In genomic region chr7:18733111-18733510, GRCm38 (mm10) we compare ENCODE assay signal across 20 mouse cellular contexts. TPM values are rescaled to one million over a fixed set of nuclear protein-coding genes. Genes with fewer than 3 reads are reported as not detected.
"Had no signal": no experiment of that assay in that cellular context is flagged by ENCODE, and none has a peak within 500 bp of the region (broad histone marks: within the 10 kb centered on the region; RNA-seq: fewer than 3 reads in every experiment).

No protein-coding gene starts in this region.

- H3K9ac ChIP-seq: lung, embryonic 15.5 days; midbrain, embryonic 13.5 days; midbrain, embryonic 15.5 days; neural tube, embryonic 12.5 days; stomach, embryonic 15.5 days had no signal

- H3K4me3 ChIP-seq: lung, embryonic 15.5 days; megakaryocyte, embryonic 14.5 days; midbrain, embryonic 13.5 days; midbrain, embryonic 15.5 days; neural tube, embryonic 12.5 days; stomach, embryonic 15.5 days had no signal

- H3K27me3 ChIP-seq: lung, embryonic 15.5 days; megakaryocyte, embryonic 14.5 days; midbrain, embryonic 13.5 days; midbrain, embryonic 15.5 days; neural tube, embryonic 12.5 days; stomach, embryonic 15.5 days had no signal

- DNase-seq: lung, adult 2 months; lung, postnatal 14 days; lung, postnatal 36 days; right cerebral cortex, postnatal 14 days; thymus, adult 18-20 months; thymus, postnatal 14 days; thymus, postnatal 36 days had no signal

- H3K9me3 ChIP-seq: lung, embryonic 15.5 days; megakaryocyte, embryonic 14.5 days; midbrain, embryonic 13.5 days; midbrain, embryonic 15.5 days; neural tube, embryonic 12.5 days; stomach, embryonic 15.5 days had no signal

- H3K4me2 ChIP-seq: lung, embryonic 15.5 days; midbrain, embryonic 11.5 days; midbrain, embryonic 13.5 days; midbrain, embryonic 15.5 days; neural tube, embryonic 12.5 days; stomach, embryonic 15.5 days had no signal

- H3K27ac ChIP-seq: lung, embryonic 15.5 days; macrophage; midbrain, embryonic 13.5 days; midbrain, embryonic 15.5 days; neural tube, embryonic 12.5 days; stomach, embryonic 15.5 days had no signal

- ATAC-seq: lung, postnatal 0 days; midbrain, embryonic 13.5 days; midbrain, embryonic 15.5 days had no signal

- H3K4me1 ChIP-seq: lung, embryonic 15.5 days; midbrain, embryonic 13.5 days; midbrain, embryonic 15.5 days; neural tube, embryonic 12.5 days; stomach, embryonic 15.5 days had no signal

- H3K36me3 ChIP-seq: lung, embryonic 15.5 days; midbrain, embryonic 13.5 days; midbrain, embryonic 15.5 days; neural tube, embryonic 12.5 days; stomach, embryonic 15.5 days had no signal

RNA-seq across cellular contexts. Expression of gene Psg22, which starts 15.2 kb away (rescaled TPM):
- polyA plus RNA-seq: lung, adult 2 months; lung, embryonic 15.5 days; lung, postnatal 0 days; macrophage; midbrain, embryonic 11.5 days; midbrain, embryonic 13.5 days; midbrain, embryonic 15.5 days; midbrain, postnatal 0 days; neural tube, embryonic 12.5 days; neural tube, embryonic 14.5 days; spleen, adult 2 months; stomach, embryonic 15.5 days had no signal

RNA-seq across cellular contexts. Expression of gene Psg20, which starts 47.1 kb away (rescaled TPM):
- polyA plus RNA-seq: lung, adult 2 months; lung, embryonic 15.5 days; lung, postnatal 0 days; macrophage; midbrain, embryonic 11.5 days; midbrain, embryonic 13.5 days; midbrain, embryonic 15.5 days; midbrain, postnatal 0 days; neural tube, embryonic 12.5 days; neural tube, embryonic 14.5 days; spleen, adult 2 months; stomach, embryonic 15.5 days; thymus, postnatal 0 days had no signal
